Mouse (Mus musculus): ENCODE results near the gene Prkar1b. TPM values are rescaled to one million over a fixed set of nuclear protein-coding genes. Genes with fewer than 3 reads are reported as not detected.
A peak's percentile ranks its signal among the peaks of the same experiment; 100 is the strongest.

Gene Prkar1b
- polyA plus RNA-seq, 1 experiment from 2014 or later = 17.4 TPM

DNA sequence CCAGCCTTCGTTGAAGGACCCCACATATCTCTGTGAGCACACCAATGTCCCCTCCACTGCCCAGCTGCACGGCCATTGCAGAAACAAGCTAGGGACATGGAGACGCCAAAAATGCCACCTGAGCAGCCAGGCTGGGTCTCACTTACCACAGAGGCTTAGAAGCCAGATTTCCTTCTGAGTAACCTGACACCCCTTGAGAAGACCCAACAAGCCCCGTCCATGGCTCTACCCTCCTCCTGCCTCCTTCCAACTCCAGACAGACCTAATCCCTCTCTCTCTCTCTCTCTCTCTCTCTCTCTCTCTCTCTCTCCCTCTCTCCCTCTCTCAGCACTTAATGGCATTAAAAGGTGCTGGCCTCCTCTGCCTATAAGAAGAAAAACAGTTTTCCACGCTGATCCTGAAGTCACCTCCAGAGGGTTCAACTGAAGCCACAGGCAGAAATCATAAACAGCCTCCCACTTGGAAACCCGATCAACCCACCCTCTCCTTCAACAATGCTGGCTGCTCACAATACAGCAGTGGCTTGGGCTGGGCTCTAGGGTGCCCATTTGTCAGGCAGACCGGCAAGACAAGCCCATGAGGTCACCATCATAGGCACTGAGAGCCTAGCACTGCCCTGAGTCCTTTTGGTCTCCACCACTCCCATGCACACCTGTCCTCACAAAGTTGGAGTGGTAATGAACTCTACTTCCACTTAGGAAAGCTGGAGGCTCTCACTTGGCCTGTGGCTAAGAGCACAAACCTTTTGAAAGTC lies 82.8 kb downstream of the Prkar1b start:
- no peak overlapping the region for H3K4me2 ChIP-seq (ENCODE audit: low read depth, low read length)
- H3K9me3 ChIP-seq (ENCODE audit: control insufficient read depth, low read length) = no peaks in the 10 kb centered on the region
- H3K9ac ChIP-seq (ENCODE audit: low read length) = no peak overlapping the region
- H3K4me1 ChIP-seq (replicated peaks; ENCODE audit: control insufficient read depth, insufficient read depth, low read length) = no peaks in the 10 kb centered on the region
- no peaks in the 10 kb centered on the region for H3K36me3 ChIP-seq (ENCODE audit: control insufficient read depth, insufficient read depth, low read length)
- H3K4me3 ChIP-seq (ENCODE audit: low read length) = no peak overlapping the region
- ATAC-seq (ENCODE audit: low read depth) = peak; percentile 73
- 20% methylated on average over 7 of the region's 7 CpGs for WGBS
- H3K27ac ChIP-seq (ENCODE audit: low read length) = peak overlapping the region; percentile 8; the same call in 1 of the 2 replicates
- no peaks in the 10 kb centered on the region for H3K27me3 ChIP-seq (ENCODE audit: control insufficient read depth, insufficient read depth, low read depth, low read length)

DNA sequence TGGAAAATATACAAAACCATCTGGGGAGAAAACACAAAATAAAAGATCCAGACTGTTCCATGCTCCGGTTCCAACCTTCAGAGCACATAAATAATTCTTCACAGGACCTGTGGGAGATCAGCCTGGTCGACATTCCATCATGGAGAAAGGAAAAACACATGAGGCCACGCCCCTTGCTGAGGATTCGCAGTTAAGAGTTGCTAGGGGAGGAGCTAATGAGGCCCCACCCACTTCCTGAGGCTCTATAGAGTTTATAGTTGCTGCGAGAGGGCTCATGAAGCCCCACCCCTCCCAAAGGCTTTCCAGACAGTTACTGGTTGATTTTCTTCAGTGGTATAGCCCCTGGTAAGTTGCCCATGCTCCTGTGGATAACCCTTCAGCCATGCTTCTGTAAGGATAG lies 85.2 kb downstream of the Prkar1b start:
- 66% methylated on average over 5 of the region's 5 CpGs for WGBS
- H3K4me2 ChIP-seq (ENCODE audit: low read depth, low read length) = no peak overlapping the region
- no peaks in the 10 kb centered on the region for H3K9me3 ChIP-seq (ENCODE audit: control insufficient read depth, low read length)
- ATAC-seq (ENCODE audit: low read depth) = no peak
- no peaks in the 10 kb centered on the region for H3K4me1 ChIP-seq (replicated peaks; ENCODE audit: control insufficient read depth, insufficient read depth, low read length)
- H3K36me3 ChIP-seq (ENCODE audit: control insufficient read depth, insufficient read depth, low read length) = no peaks in the 10 kb centered on the region
- H3K27me3 ChIP-seq (ENCODE audit: control insufficient read depth, insufficient read depth, low read depth, low read length) = no peaks in the 10 kb centered on the region
- no peak overlapping the region for H3K9ac ChIP-seq (ENCODE audit: low read length)
- H3K4me3 ChIP-seq (ENCODE audit: low read length) = no peak overlapping the region
- no peak overlapping the region for H3K27ac ChIP-seq (ENCODE audit: low read length)

DNA sequence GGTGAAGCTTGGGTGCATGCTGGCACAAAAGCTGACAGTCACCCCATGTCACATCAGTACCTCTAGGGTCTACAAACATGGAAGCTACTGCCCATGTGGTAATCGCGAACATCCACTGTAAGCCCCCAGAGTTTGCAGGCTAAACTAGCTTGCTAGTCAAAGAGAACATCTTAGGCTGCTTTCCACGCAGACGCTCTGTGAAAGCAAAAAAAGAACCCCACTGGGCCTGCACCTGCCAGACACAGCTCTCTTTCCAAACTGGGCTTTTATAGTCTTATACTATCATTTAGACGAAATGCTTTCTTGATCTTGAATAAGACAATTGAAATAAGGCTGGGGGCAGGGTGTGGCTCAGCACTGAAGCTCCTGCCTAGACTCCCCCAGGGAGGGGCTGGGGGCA lies 88.1 kb downstream of the Prkar1b start:
- H3K4me3 ChIP-seq (ENCODE audit: low read length) = no peak overlapping the region
- no peaks in the 10 kb centered on the region for H3K4me1 ChIP-seq (replicated peaks; ENCODE audit: control insufficient read depth, insufficient read depth, low read length)
- 92% methylated on average over 5 of the region's 5 CpGs for WGBS
- no peaks in the 10 kb centered on the region for H3K27me3 ChIP-seq (ENCODE audit: control insufficient read depth, insufficient read depth, low read depth, low read length)
- no peak overlapping the region for H3K27ac ChIP-seq (ENCODE audit: low read length)
- no peak overlapping the region for H3K9ac ChIP-seq (ENCODE audit: low read length)
- no peaks in the 10 kb centered on the region for H3K9me3 ChIP-seq (ENCODE audit: control insufficient read depth, low read length)
- H3K36me3 ChIP-seq (ENCODE audit: control insufficient read depth, insufficient read depth, low read length) = no peaks in the 10 kb centered on the region
- no peak overlapping the region for H3K4me2 ChIP-seq (ENCODE audit: low read depth, low read length)
- ATAC-seq (ENCODE audit: low read depth) = no peak

DNA sequence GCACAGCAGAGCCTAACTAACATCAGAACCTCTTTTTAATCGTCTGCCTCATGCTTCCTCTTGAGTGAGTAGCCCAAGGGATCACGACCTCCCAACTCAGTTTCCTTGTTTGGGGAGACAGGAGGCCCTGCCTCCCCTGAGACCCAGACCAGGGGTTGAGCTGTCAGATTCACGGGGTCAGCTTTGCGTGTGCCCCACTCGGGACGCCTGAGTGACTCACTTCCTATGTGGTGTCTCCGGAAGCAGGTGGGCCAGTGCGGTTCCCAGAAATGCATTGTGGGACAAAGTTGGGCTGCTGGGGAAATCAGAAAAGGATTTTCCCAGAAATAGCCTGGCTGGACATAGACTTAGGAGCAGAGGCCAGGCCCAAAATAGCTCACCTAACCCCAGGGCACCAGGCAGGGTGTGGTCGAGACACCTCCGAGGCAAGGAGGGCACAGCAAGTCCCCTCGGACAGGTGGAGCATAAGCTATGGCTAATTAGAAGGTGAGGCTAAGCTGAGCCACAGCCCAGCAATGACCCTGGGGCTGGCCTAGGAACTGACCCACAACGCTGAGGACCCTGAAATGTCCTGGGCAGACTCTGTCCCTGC lies 89.2 kb downstream of the Prkar1b start:
- Histone ChIP-seq H3K4me2 (ENCODE audit: low read depth, low read length) (no peak overlapping the region), H3K4me1 (replicated peaks; ENCODE audit: control insufficient read depth, insufficient read depth, low read length) (no peaks in the 10 kb centered on the region), H3K27ac (ENCODE audit: low read length) (no peak overlapping the region), H3K4me3 (ENCODE audit: low read length) (no peak overlapping the region), H3K27me3 (ENCODE audit: control insufficient read depth, insufficient read depth, low read depth, low read length) (no peaks in the 10 kb centered on the region), H3K9ac (ENCODE audit: low read length) (no peak overlapping the region), H3K9me3 (ENCODE audit: control insufficient read depth, low read length) (no peaks in the 10 kb centered on the region), H3K36me3 (ENCODE audit: control insufficient read depth, insufficient read depth, low read length) (no peaks in the 10 kb centered on the region)
- no peak for ATAC-seq (ENCODE audit: low read depth)
- WGBS = 68% methylated on average over 12 of the region's 12 CpGs

DNA sequence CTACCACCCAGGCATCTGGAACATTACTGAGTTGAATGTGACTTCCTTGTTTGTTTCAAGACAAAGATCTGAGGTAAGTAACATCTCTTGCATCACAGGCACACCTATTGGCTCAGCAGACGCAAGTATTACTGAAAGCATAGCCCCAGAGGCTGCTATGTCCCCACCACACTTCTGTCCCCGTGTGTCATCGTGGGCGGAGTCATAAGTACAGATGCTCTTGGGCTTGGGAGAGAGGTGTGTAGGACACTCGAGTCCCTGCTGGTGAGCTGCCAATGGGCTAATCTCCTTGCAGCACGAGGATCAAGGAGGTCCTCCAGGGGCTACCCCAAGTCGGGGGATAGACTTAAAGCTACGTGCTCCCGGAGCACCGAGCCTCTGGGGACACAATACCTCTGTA lies 96.6 kb downstream of the Prkar1b start:
- H3K27ac ChIP-seq (ENCODE audit: low read length) = no peak overlapping the region
- no peaks in the 10 kb centered on the region for H3K36me3 ChIP-seq (ENCODE audit: control insufficient read depth, insufficient read depth, low read length)
- no peak overlapping the region for H3K9ac ChIP-seq (ENCODE audit: low read length)
- peak; percentile 45; the same call in 1 of the 2 replicates for ATAC-seq (ENCODE audit: low read depth)
- H3K27me3 ChIP-seq (ENCODE audit: control insufficient read depth, insufficient read depth, low read depth, low read length) = no peaks in the 10 kb centered on the region
- H3K4me3 ChIP-seq (ENCODE audit: low read length) = no peak overlapping the region
- H3K4me1 ChIP-seq (replicated peaks; ENCODE audit: control insufficient read depth, insufficient read depth, low read length) = no peaks in the 10 kb centered on the region
- no peak overlapping the region for H3K4me2 ChIP-seq (ENCODE audit: low read depth, low read length)
- no peaks in the 10 kb centered on the region for H3K9me3 ChIP-seq (ENCODE audit: control insufficient read depth, low read length)
- WGBS = 69% methylated on average over 10 of the region's 10 CpGs

DNA sequence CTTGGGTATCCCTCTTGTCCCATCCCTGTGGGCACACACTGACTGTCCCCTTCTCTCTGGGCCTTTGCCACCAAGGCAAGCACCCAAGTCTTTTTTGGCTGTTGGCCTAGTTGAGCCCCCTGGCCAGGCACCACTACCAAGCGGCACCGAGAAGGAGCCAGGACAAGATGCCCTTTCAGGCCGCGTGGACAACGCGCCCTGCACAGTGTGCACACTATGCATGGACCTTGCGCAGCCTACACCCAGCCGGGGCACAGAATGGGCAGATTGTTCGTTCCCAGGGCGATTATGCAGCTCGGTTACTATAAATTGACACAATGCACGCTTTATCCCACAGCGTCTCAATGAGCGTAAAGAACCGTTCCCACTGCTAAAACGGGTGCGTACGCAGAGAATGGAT lies 98.5 kb downstream of the Prkar1b start:
- H3K9me3 ChIP-seq (ENCODE audit: control insufficient read depth, low read length) = no peaks in the 10 kb centered on the region
- H3K27ac ChIP-seq (ENCODE audit: low read length) = no peak overlapping the region
- H3K4me1 ChIP-seq (replicated peaks; ENCODE audit: control insufficient read depth, insufficient read depth, low read length) = no peaks in the 10 kb centered on the region
- no peak overlapping the region for H3K4me3 ChIP-seq (ENCODE audit: low read length)
- ATAC-seq (ENCODE audit: low read depth) = no peak
- 91% methylated on average over 18 of the region's 18 CpGs for WGBS
- H3K36me3 ChIP-seq (ENCODE audit: control insufficient read depth, insufficient read depth, low read length) = no peaks in the 10 kb centered on the region
- no peak overlapping the region for H3K9ac ChIP-seq (ENCODE audit: low read length)
- H3K27me3 ChIP-seq (ENCODE audit: control insufficient read depth, insufficient read depth, low read depth, low read length) = no peaks in the 10 kb centered on the region
- no peak overlapping the region for H3K4me2 ChIP-seq (ENCODE audit: low read depth, low read length)

DNA sequence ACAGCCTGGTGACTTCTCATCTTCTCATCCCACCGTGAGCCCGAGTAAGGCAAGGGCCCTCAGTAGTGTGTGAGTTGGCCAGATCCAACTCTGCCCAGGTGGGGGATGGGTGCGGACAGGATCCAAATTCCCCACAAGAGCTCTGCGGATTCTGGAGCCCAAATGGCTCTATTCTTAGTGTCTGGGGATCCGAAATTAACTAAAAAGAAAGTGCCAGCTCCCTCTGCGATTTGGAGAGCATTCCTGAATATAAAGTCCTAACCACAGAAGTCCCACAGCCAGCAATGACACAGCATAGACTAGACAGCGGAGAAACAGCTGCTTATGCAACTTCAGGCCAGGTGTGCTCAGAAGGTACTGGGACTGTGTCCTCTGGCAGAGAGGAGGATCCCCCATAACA lies 100.4 kb downstream of the Prkar1b start:
- ATAC-seq (ENCODE audit: low read depth) = no peak
- 76% methylated on average over 7 of the region's 7 CpGs for WGBS
- no peaks in the 10 kb centered on the region for H3K36me3 ChIP-seq (ENCODE audit: control insufficient read depth, insufficient read depth, low read length)
- H3K4me2 ChIP-seq (ENCODE audit: low read depth, low read length) = no peak overlapping the region
- H3K4me3 ChIP-seq (ENCODE audit: low read length) = no peak overlapping the region
- H3K27ac ChIP-seq (ENCODE audit: low read length) = no peak overlapping the region
- H3K9ac ChIP-seq (ENCODE audit: low read length) = no peak overlapping the region
- H3K4me1 ChIP-seq (replicated peaks; ENCODE audit: control insufficient read depth, insufficient read depth, low read length) = no peaks in the 10 kb centered on the region
- H3K27me3 ChIP-seq (ENCODE audit: control insufficient read depth, insufficient read depth, low read depth, low read length) = no peaks in the 10 kb centered on the region
- no peaks in the 10 kb centered on the region for H3K9me3 ChIP-seq (ENCODE audit: control insufficient read depth, low read length)

DNA sequence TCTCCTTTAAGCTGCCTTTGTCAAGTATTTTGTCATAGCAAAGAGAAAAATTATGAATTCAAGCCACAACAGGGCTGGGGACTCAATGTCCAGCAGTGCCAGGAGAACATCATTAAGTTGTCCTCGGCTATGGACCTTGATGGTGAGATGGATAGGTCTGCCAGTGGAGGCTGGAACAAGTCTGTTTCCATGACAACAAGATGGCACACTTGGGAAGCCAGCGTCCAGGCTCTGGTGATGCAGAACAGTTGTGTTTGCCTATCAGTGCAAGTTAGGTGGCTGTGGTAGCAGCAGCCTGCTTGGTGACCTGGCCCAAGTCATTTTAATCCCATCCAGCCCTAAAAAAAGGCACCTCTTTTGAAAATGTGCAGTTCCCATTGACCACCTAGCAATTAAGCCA lies 102.6 kb downstream of the Prkar1b start:
- Histone ChIP-seq H3K27ac (ENCODE audit: low read length) (no peak overlapping the region), H3K9me3 (ENCODE audit: control insufficient read depth, low read length) (no peaks in the 10 kb centered on the region), H3K4me2 (ENCODE audit: low read depth, low read length) (no peak overlapping the region), H3K27me3 (ENCODE audit: control insufficient read depth, insufficient read depth, low read depth, low read length) (no peaks in the 10 kb centered on the region), H3K4me3 (ENCODE audit: low read length) (no peak overlapping the region), H3K4me1 (replicated peaks; ENCODE audit: control insufficient read depth, insufficient read depth, low read length) (no peaks in the 10 kb centered on the region), H3K36me3 (ENCODE audit: control insufficient read depth, insufficient read depth, low read length) (no peaks in the 10 kb centered on the region), H3K9ac (ENCODE audit: low read length) (no peak overlapping the region)
- no peak for ATAC-seq (ENCODE audit: low read depth)
- 51% methylated on average over 2 of the region's 2 CpGs for WGBS

DNA sequence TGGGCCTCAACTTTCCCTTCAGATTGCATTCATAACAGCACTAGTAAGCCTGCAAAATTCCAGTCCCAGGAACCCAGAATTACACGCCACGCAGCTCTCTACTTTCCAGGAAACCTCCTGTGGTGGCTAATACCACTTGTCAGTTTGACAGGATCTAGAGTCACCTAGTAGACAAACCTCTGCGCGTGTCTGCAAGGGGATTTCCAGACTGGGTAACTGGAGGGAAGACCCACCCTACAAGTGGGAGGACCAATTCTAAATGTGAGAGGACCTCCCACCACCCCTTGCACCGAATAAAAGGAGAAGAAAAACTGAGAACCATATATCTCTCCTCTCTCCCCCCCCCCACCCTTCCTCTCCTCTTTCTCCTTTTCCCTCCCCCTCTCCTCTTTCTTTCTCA lies 103.2 kb downstream of the Prkar1b start:
- Histone ChIP-seq H3K9ac (ENCODE audit: low read length) (no peak overlapping the region), H3K4me3 (ENCODE audit: low read length) (no peak overlapping the region), H3K4me1 (replicated peaks; ENCODE audit: control insufficient read depth, insufficient read depth, low read length) (no peaks in the 10 kb centered on the region), H3K36me3 (ENCODE audit: control insufficient read depth, insufficient read depth, low read length) (no peaks in the 10 kb centered on the region), H3K27me3 (ENCODE audit: control insufficient read depth, insufficient read depth, low read depth, low read length) (no peaks in the 10 kb centered on the region), H3K27ac (ENCODE audit: low read length) (no peak overlapping the region), H3K9me3 (ENCODE audit: control insufficient read depth, low read length) (no peaks in the 10 kb centered on the region), H3K4me2 (ENCODE audit: low read depth, low read length) (no peak overlapping the region)
- ATAC-seq (ENCODE audit: low read depth) = no peak
- 58% methylated on average over 5 of the region's 5 CpGs for WGBS
